Mouse (Mus musculus) layer of hippocampus, adult 8-10 months (tissue): ENCODE results near the gene Noa1. TPM values are rescaled to one million over a fixed set of nuclear protein-coding genes. Genes with fewer than 3 reads are reported as not detected.

Experiments
- DNase-seq, 2 experiments: peaks; one replicate each; pipeline ENCODE4 v3.0.0; 2022; ENCODE audit warnings: low spot score in 2 of 2
- total RNA-seq, 4 experiments: library from RNA; stranded (reverse); gene quantifications; 2 replicates each; pipeline ENCODE4 v1.2.4; 2022

Noa1 gene
- total RNA-seq, 4 experiments from 2014 or later, result 21.8 to 30.1 (median 23.7) TPM

GRCm38 (mm10) chr5:77290606-77291005 is 19.3 kb downstream of the Noa1 start:
- DNase-seq, result no peak

DNA sequence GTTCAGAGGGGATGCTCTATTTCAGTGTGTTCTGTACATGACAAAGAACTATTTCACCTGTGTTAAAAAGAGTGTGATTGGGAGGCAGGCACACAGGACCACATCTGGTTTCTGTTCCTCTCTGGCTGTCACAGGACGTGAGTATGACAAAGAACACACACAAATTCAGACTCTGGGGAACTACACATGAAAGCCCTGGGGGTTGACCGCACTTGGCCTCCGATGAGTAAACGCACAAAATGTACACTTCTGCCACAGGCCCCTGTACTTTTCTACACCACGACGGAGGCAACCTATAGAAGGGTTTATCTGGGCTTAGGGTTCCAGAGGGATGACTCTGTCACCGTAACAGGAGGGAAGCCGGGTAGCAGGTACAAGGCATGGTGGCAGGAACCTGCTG is 20.2 kb downstream of the Noa1 start:
- no peak for DNase-seq

DNA sequence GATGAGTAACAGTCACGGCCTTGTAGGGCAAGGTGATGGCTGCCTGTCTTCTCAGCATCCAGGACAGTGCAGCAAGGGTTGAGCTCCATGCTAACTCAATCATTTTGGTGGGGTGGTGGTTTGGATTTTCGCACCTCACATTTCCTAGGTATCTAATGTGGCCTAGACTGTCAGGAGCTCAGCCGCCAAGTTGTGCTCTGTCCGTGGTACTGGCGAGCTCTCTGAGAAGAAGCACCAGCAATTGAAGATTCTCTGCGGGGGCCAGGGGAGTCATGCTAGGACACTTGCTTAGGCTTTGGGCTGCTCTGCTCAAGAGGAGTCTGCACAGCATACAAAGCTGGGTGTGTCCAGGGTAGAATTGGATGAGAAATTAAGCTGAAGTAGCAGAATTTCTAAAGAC is 22.0 kb downstream of the Noa1 start:
- DNase-seq, result no peak

DNA sequence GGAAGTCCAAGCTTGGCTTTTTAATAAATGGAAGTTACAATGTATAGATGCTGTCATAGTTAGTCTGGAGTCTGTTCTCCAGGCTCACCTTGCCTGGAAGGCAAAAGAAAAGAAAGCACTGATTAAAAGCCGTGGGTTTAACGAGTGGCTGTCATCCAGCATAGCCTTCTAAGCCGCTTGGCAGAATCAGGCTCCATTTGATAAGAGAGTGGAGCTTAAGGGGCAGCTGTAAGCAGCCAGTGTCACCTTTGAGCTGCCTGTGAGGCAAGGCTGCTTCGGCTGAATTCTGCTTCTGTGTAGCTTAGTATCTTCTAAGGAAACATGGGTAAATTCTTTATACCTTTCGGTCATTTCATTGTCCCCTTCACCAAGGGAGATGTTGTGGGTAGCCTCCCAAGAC is 23.0 kb downstream of the Noa1 start:
- no peak for DNase-seq

GRCm38 (mm10) chr5:77285685-77286084 is 24.2 kb downstream of the Noa1 start:
- no peak for DNase-seq

- no peak for DNase-seq
Observed at GRCm38 (mm10) chr5:77282242-77282641, 27.6 kb downstream of the Noa1 start.

GRCm38 (mm10) chr5:77281518-77282174 is 28.2 kb downstream of the Noa1 start:
- DNase-seq, result no peak

DNA sequence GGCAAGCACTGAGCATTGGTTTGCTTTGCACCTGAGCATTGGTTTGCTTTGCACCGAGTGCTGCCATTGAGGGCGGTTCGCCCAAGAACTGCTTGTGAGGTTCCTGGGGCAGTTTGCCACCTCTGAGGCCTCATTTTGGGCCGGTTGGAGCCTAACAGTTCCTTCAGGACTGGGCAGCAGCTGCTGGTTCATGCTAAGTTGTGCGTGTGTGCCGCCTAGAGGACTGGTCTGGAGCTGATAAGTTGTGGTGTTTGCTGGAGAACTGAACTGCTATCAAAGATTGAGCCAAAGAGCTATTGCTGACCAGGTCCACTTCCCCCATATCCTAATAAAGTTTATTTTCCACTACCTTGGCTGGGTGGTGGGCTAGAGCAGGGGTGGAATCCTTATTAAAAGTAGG is 32.7 kb downstream of the Noa1 start:
- DNase-seq, result no peak

- DNase-seq, result no peak
Observed at GRCm38 (mm10) chr5:77275950-77276349, 33.9 kb downstream of the Noa1 start.

DNA sequence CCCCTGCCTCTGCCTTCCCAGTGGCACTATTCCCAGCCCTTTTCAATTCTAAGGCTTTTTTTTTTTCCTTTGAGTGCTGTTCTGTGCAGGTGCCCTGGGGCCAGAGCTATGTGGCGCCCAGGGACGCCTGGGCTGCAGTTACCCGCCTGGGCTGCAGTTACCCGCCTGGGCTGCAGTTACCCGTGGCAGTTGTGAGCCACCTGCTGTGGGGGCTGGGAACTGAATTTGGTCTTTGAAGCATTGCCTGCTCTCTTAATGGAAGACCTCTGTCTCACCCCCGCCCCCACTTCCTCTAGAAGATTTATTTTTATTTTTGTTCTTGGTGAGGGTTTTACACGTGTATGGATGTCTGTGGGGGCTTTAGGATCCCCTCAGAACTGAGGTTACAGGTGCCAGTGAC is 36.7 kb downstream of the Noa1 start:
- no peak for DNase-seq

DNA sequence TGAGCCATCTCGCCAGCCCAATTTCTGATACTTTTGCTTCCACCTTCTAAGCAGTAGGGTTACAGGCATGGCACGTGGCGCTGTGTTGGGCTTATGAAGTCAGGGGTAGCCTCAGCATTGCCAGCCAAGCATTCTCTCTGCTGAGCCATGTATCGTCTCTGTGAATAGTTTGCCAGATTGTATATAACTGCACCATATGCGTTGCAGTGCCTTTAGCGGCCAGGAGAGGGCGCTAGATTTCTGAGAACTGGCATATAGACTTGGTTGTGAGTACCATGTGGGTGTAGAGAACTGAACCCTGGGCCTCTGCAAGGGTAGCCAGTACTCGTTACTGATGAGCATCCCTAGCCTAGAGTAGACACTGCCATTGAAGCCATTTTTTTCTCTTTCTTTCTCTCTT is 40.5 kb downstream of the Noa1 start:
- no peak for DNase-seq

- DNase-seq, result no peak
Observed at GRCm38 (mm10) chr5:77267957-77268624, 41.8 kb downstream of the Noa1 start.

- DNase-seq, result no peak
Observed at GRCm38 (mm10) chr5:77267441-77267840, 42.4 kb downstream of the Noa1 start.

GRCm38 (mm10) chr5:77266886-77267401 is 42.9 kb downstream of the Noa1 start:
- DNase-seq, result no peak

GRCm38 (mm10) chr5:77266066-77266885 is 43.6 kb downstream of the Noa1 start:
- peak in 1 of 2 experiments; percentile 30 for DNase-seq

GRCm38 (mm10) chr5:77265671-77266065 is 44.2 kb downstream of the Noa1 start:
- DNase-seq, result peak in 1 of 2 experiments; percentile 13

GRCm38 (mm10) chr5:77265081-77265670 is 44.7 kb downstream of the Noa1 start, which contains the start of gene Rest:
Rest (plus strand) TSS chr5:77265491.
- DNase-seq, result peak in 1 of 2 experiments; percentile 14

DNA sequence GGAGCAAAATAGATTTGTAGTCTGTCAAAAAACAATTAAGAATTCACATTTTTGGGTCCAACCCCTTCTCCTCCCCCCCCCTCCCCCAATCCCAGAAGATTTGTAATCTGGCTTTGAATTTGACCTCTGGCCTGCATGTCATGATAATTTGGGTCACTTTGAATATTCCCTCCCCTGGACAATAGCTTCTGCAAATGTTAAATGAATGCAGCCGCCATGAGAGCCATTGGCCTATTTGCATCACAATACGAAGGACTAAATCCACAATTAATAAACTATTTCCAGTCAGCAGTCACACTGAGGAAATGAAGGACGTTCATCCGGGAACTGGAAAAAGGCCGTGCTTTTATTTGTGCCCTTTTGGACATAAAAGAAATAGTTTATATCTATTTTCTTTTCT is 47.8 kb downstream of the Noa1 start:
- no peak for DNase-seq

DNA sequence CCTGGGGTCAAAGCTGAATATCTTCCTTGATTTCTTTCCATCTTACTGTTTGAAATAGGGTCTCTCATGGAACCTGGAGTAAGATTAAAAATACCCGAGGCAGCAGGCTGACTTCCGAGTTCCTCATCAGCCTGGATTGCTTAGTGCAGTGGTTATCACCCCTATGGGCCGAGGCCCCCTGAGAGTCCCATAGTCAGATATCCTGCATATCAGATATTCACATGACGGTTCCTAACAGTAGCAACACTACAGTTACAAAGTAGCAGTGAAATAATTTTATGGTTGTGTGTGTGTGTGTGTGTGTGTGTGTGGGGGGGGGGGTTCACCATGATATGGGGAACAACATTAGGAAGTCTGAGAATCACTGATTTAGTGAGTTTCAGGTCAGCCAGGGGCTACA is 48.7 kb downstream of the Noa1 start:
- DNase-seq, result no peak

GRCm38 (mm10) chr5:77260141-77260540 is 49.7 kb downstream of the Noa1 start:
- DNase-seq, result no peak

DNA sequence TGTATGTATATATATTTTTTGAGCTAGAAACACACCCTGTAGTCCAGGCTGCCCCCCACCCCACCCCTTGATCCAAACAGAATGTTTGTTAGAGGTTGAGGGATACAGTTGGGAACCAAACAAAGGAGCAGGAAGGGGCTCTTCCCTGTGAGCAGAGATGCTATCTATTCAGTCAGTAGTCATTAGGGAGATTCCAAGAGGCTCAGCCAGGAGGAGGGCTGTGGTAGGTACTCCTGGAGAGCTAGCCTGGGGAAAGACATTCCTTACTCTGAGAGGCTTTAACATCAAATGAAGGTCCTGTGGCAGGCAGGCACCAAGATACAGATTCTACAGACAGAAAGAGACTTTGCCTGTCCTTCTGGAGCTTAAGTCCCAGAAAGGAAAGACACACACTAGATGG is 50.6 kb downstream of the Noa1 start:
- no peak for DNase-seq

DNA sequence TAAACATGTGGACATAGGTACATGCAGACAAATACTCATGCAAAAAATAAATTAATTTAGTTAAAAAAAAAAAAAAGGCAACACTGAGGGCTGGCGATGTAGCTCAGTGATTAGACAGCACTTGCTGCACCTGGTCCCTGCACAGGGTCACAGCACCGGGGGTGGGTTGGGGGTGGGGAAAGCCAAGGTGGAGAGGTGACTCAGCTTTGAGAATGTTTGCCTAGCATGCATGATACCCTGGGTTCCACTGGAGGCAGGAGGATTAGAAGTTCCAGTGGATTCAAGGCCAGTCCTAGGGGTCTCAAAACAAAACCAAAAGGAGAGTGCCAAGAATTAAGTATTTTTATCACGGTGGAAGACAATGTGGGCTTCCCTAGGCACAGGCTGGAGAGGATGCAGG is 52.3 kb downstream of the Noa1 start:
- DNase-seq, result no peak
